Mouse (Mus musculus): ENCODE results near the gene Fbxl21.

Fbxl21 gene

DNA sequence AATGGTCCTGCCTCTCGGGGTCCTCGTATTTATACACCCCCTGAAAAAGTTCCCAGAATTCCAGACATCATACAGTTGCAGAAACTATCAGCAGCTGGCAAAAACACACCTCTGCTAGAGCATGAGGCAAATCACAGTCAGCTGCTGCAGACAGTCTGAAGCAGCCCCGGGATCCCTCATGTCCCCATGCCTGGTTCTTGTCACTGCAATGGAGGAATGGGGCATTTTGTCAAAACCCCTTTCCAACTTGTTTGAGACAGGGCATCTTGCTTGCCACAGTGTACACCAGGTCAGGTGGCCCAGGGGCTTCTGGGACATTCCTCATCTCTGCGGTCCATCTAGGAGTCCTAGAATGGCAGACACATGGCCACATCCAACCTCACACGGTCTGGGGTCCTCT lies 12.7 kb downstream of the Fbxl21 start:
- no peak for DNase-seq (ENCODE audit: low read depth, low spot score)

- DNase-seq (ENCODE audit: low read depth, low spot score), result no peak
Observed at GRCm38 (mm10) chr13:56535570-56535969, 13.3 kb downstream of the Fbxl21 start.

DNA sequence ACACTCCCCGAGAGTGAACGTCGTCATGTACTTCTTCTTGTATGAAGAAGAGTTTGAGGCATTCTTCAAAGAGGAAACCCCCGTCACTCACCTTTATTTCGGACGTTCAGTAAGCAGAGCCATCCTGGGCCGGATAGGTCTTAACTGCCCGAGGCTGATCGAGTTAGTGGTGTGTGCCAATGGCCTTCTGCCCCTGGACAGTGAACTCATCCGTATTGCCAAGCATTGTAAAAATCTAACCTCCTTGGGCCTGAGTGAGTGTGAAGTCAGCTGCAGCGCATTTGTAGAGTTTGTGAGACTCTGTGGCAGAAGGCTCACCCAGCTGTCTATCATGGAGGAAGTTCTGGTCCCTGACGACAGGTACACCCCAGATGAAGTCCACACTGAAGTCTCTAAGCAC lies 14.8 kb downstream of the Fbxl21 start:
- DNase-seq (ENCODE audit: low read depth, low spot score), result no peak

GRCm38 (mm10) chr13:56539846-56540245 lies 17.6 kb downstream of the Fbxl21 start:
- DNase-seq (ENCODE audit: low read depth, low spot score), result no peak

DNA sequence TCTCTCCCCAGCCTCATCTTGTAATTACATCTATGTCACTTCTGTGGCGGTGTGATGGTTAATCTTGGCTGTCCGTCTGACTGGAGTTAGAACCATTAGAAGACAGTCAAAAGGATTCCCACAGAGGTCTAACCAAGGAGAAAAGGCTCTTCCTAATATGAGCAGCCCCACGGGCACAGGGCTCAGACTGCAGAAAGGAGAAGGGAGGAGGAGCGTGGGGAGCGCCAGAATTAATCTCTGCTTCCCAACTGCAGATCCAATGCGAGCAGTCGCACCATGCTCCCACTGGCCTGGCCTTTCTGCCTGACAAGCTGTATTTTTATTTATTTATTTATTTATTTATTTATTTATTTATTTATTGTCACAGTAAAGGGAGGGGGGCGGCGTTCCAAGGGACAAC lies 21.5 kb downstream of the Fbxl21 start:
- DNase-seq (ENCODE audit: low read depth, low spot score), result no peak

DNA sequence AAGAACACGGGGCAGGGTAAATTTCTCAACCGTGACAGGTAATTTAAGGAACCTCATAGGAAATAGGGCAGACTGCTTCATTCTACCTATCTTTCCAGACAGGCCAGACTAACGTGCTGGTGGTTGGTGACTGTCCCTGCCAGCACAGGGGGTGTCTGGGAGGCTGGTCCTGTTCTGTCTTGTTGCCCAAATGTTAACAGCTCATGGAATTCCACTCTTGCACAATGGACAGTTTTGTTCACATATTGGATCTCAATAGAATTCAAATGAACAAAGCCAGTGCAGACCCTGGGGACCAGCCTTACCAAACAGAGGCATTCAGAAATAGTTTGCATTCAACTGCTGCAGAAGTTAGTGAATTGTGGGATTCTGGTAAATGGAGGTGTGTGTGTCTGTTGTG lies 22.7 kb downstream of the Fbxl21 start:
- DNase-seq (ENCODE audit: low read depth, low spot score), result no peak

DNA sequence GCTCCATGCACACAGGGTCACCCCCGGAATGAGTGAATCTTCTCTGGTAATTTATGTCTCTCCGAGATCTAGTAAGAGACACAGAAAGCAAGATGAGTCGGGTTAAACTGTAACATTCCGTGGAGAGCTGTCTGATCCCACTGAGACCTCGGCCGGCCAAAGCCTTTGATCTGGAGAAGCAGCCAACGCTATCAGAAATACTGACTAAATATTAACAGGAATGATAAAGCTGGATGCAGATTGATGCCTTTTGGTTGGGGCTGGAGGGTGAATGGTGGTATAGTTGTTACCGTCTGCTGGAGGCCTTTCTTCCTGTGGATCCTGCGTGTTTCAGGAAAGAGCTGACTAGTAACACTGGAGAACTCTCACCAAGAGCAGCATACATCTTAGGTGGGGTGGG lies 26.1 kb downstream of the Fbxl21 start, which contains the start of gene Lect2:
TSS of gene Lect2 (minus strand) at position 102 of the 400 bp plus-strand sequence.
- DNase-seq (ENCODE audit: low read depth, low spot score), result no peak

GRCm38 (mm10) chr13:56549364-56549763 lies 27.1 kb downstream of the Fbxl21 start:
- no peak for DNase-seq (ENCODE audit: low read depth, low spot score)

DNA sequence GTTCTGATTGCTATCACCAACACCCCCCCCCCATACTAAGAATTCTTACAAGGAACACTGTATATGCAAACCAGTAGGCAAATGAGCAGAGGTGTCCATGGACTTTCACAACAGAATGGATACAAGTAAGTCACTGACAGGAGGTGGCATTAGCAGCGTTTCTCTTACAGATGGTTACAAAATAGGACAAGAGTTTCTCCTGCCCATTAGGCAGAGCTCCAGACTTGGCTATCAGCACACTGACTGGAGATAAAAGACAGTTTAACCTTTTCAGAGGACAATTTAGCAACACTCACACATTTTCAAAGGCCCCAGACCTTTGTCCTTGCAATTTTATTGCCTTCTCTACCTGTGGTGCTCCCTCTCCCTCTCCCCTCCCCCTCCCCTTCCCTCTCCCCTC lies 28.3 kb downstream of the Fbxl21 start:
- no peak for DNase-seq (ENCODE audit: low read depth, low spot score)

DNA sequence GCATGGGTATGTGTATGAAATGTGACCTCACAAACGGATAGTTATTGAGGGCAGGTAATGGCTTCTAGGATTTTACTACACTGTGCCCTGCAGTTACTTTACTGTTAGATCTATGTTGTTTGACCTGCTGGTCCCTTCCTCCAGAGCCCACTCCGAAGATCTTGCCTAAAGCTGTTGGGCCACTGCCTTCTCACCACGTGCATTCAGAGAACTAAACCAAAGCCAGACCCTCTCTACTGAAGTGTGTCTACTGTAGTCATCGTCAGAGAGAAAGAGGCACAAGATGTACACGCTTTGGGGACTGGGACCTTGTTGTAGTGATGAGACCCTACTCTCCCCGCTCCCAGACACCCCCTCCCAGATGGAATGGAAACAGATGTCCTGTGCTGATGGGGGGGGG lies 29.4 kb downstream of the Fbxl21 start:
- no peak for DNase-seq (ENCODE audit: low read depth, low spot score)

- DNase-seq (ENCODE audit: low read depth, low spot score), result no peak
Observed at GRCm38 (mm10) chr13:56553923-56554322, 31.7 kb downstream of the Fbxl21 start.

DNA sequence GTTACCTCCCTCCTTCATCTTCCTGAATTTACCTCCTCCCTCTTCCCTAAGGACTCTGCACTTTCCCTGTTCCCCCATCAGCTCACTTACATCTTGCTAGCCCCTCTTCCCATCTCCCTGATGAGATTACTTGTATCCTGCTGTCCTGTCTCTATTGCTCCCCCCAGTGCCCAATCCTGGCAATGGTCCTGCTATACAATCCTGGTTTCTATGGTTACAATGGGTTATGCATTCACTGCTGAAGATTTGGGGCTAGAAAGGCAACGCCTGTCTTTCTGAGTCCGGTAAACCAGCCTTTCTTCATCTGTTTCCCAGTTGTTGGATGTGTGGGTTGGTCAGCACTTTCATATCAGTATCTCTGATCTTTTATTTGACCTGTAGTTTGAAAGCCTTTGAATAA lies 32.1 kb downstream of the Fbxl21 start:
- DNase-seq (ENCODE audit: low read depth, low spot score), result no peak

GRCm38 (mm10) chr13:56555957-56556356 lies 33.7 kb downstream of the Fbxl21 start:
- no peak for DNase-seq (ENCODE audit: low read depth, low spot score)

DNA sequence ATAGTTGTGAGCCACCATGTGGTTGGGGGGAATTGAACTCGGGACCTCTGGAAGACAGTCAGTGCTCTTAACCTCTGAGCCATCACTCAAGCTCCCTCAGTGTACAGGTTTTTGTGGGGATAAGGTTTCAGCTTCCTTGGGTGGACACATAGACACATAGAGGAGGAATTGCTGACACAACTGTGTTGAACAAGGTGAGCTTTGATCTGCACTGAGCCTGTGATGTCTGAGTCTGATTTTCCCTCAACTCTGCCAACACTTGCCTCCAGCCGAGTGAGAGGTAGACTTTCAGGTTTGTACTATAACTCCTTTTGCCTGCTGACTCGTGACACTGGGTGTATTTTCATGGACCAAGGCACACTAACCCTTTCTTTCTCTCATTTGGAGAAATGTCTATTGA lies 34.4 kb downstream of the Fbxl21 start:
- no peak for DNase-seq (ENCODE audit: low read depth, low spot score)

GRCm38 (mm10) chr13:56558811-56559210 lies 36.5 kb downstream of the Fbxl21 start:
- no peak for DNase-seq (ENCODE audit: low read depth, low spot score)

GRCm38 (mm10) chr13:56559841-56560370 lies 37.6 kb downstream of the Fbxl21 start:
- DNase-seq (ENCODE audit: low read depth, low spot score), result no peak

DNA sequence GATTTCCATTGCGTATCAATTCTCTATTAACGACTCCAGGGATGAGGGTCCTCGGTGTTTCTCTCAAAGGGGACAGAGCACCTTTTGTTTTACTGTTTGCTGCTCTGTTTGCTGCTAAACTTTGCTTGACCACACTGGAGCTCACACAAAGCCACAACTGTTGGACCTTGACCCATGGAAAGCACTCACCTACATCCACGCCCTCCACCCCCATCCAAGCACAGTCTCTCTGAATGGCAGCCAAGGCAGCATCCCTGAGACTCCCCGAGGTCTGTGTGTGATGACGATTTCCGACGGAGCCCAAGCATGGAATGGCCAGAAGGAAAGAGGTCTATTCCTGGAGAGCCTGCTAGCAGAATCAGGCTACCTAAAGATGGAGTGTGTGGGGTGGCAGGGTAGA lies 38.9 kb downstream of the Fbxl21 start:
- no peak for DNase-seq (ENCODE audit: low read depth, low spot score)

DNA sequence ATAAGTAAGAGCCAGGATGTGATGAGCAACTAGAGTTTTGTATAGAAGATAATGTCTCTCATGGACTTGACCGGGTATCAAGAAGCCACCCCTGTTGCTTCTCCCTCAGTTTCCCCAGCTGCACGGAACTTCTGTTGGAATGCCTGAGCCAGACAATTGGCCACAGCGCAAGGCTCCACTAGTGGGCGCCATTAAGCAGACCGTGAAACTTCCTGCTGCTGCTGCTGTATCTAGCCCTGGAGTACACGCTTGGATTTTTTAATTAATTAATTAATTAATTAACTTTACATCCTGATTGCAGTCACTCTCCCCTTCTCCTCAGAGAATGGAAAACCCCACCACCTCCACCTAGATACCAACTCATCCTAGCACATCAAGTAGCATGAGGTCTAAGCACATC lies 40.8 kb downstream of the Fbxl21 start:
- no peak for DNase-seq (ENCODE audit: low read depth, low spot score)

- DNase-seq (ENCODE audit: low read depth, low spot score), result no peak
Observed at GRCm38 (mm10) chr13:56566336-56566735, 44.1 kb downstream of the Fbxl21 start.

GRCm38 (mm10) chr13:56571645-56572044 lies 49.4 kb downstream of the Fbxl21 start:
- no peak for DNase-seq (ENCODE audit: low read depth, low spot score)

DNA sequence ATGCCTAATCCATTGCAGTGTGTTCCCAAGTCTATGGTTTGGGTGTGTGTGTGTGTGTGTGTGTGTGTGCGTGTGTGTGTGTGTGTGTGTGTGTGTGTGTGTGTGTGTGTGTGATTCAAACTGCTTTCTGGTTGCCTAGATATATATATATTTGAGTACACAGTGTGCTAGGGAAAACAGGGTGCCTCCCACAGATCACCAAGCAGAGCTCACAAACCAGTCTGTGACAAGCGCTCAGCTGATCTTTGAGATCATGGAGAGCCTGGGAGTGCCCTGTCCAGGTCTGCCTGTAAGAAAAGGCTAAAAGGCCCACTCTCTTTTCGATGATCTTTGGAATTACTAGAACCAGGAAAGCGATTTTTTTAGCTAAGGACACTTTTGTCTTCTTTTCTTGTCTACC lies 52.8 kb downstream of the Fbxl21 start:
- no peak for DNase-seq (ENCODE audit: low read depth, low spot score)

- no peak for DNase-seq (ENCODE audit: low read depth, low spot score)
Observed at GRCm38 (mm10) chr13:56575701-56576321, 53.5 kb downstream of the Fbxl21 start.

DNA sequence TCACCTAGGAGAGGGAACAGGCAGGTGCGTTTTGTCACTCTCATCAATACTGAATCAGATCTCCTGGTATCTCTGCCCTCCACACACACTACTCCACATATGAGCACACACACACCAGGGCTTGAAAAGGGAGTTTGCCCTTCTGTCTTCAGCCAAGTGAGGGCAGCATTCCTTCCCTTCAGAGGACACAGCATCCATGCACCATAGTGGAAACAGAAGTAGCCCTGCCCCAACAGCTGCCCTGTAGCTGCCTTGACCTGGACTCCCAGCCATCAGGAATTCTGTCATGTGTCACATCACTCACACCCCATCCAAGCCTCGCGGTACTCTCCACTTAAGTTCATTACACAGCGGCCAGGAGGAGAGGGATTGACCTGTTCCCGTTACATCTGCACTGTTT lies 55.8 kb downstream of the Fbxl21 start:
- no peak for DNase-seq (ENCODE audit: low read depth, low spot score)

GRCm38 (mm10) chr13:56580450-56580849 lies 58.2 kb downstream of the Fbxl21 start:
- no peak for DNase-seq (ENCODE audit: low read depth, low spot score)
